Mouse (Mus musculus) cerebellum, postnatal 10 days (tissue): ENCODE results near the gene AC134908.4.
"Not testable (repeated sequence)": the region's sequence is repeated elsewhere in the genome, so short reads cannot be mapped to it uniquely, and the experiment has no call there.

ENCODE experiments used
- DNase-seq, 2 experiments: peaks; one replicate each; pipeline ENCODE4 v3.0.0; 2021; ENCODE audit warnings: mixed read lengths in 2 of 2

AC134908.4 gene

GRCm38 (mm10) chr17:25765886-25766285 is 29.6 kb downstream of the AC134908.4 start:
- DNase-seq = no peak

- no peak for DNase-seq
These were observed 32.9 kb downstream of the AC134908.4 start for GRCm38 (mm10) chr17:25762591-25762990.

GRCm38 (mm10) chr17:25761561-25761970 is 33.9 kb downstream of the AC134908.4 start:
- no peak for DNase-seq

- no peak for DNase-seq
These were observed 35.3 kb downstream of the AC134908.4 start for GRCm38 (mm10) chr17:25760148-25760547.

- no peak for DNase-seq
These were observed 37.8 kb downstream of the AC134908.4 start for GRCm38 (mm10) chr17:25757691-25758090.

GRCm38 (mm10) chr17:25756378-25757242 is 38.8 kb downstream of the AC134908.4 start:
- DNase-seq = no peak

GRCm38 (mm10) chr17:25755627-25756377 is 39.7 kb downstream of the AC134908.4 start:
- DNase-seq = no peak

- no peak for DNase-seq
These were observed 40.4 kb downstream of the AC134908.4 start for GRCm38 (mm10) chr17:25755086-25755485.

GRCm38 (mm10) chr17:25754241-25754640 is 41.2 kb downstream of the AC134908.4 start, which contains the start of gene Msln:
Gene Msln, minus strand, starts transcription at chr17:25754378.
- no peak for DNase-seq

GRCm38 (mm10) chr17:25751446-25751845 is 44.0 kb downstream of the AC134908.4 start:
- peak; percentile 81 to 82 for DNase-seq

- no peak for DNase-seq
These were observed 46.1 kb downstream of the AC134908.4 start for GRCm38 (mm10) chr17:25749314-25749713.

GRCm38 (mm10) chr17:25748238-25748637 is 47.2 kb downstream of the AC134908.4 start:
- DNase-seq = no peak

GRCm38 (mm10) chr17:25744311-25744710 is 51.1 kb downstream of the AC134908.4 start:
- DNase-seq = no peak

GRCm38 (mm10) chr17:25743831-25744230 is 51.6 kb downstream of the AC134908.4 start:
- peak in 1 of 2 experiments; percentile 32 for DNase-seq

GRCm38 (mm10) chr17:25741471-25741870 is 54.0 kb downstream of the AC134908.4 start:
- DNase-seq = not testable (repeated sequence)
